Mouse (Mus musculus) cerebellum, adult 2 months (tissue): Measurements from ENCODE around the gene Atp11a.

Experiments used
- CTCF ChIP-seq: fragments of 200-500 bp; IDR thresholded peaks from 2 replicates; pipeline ENCODE4 v1.5.1; 2011; ENCODE audit warnings: low read depth, mild to moderate bottlenecking, control low read depth, low read length, moderate library complexity, borderline replicate concordance; ENCODE audit not compliant: insufficient read depth
- POLR2A ChIP-seq: fragments of 200-500 bp; IDR thresholded peaks from 2 replicates; pipeline ENCODE4 v1.6.1; 2011; ENCODE audit warnings: low read length, control low read depth, borderline replicate concordance; ENCODE audit not compliant: insufficient read depth

DNA sequence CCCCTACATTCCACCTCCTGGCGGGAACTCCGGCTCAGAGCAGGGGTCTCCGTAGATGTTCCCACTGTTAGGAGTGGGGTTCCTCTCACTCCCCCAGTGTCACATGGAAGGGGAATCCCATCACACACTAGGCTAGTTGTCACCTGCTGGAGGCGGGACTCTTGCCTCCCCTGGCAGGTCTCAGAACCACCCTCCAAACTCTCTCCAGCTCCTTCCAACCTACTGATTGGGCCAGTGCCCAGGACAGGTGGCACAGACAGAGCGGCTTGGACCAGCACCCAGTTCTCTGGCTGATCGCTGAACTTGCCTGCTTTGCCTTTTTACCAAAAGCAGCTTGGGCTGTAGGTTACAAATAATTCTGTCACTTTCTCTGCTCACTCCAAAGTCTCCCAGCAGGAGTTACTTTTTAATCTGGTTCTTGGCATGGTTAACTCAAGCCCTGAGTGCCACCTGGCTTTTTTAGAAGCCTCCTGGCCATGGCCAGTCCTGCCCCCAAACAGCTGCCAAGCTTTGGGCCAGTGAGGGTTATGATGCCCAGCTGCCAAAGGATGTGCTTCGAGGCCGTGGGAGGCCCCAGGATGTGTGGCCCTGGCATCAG, 117.5 kb downstream of the Atp11a start:
- TF ChIP-seq CTCF: no peak
- TF ChIP-seq POLR2A: 0 out of 2 replicates have a peak, but pooled peaks have one; percentile 17
